Mouse (Mus musculus): ENCODE measurements around the gene Hadha. TPM values are rescaled to one million over a fixed set of nuclear protein-coding genes. Genes with fewer than 3 reads are reported as not detected.

Hadha gene
- total RNA-seq, 1 experiment from 2014 or later = 103 TPM

GRCm38 (mm10) chr5:30155821-30156629 is 1.1 kb upstream of the Hadha start:
- no peak for ATAC-seq (replicated peaks; ENCODE audit: insufficient number of reproducible peaks, low FRiP score, low TSS enrichment, poor library complexity, severe bottlenecking)

GRCm38 (mm10) chr5:30155395-30155792 is 432 bp upstream of the Hadha start:
- ATAC-seq (replicated peaks; ENCODE audit: insufficient number of reproducible peaks, low FRiP score, low TSS enrichment, poor library complexity, severe bottlenecking) = 0 out of 2 replicates have a peak, but pooled peaks have one; percentile 5

GRCm38 (mm10) chr5:30154013-30154412 is 949 bp downstream of the Hadha start:
- no peak for ATAC-seq (replicated peaks; ENCODE audit: insufficient number of reproducible peaks, low FRiP score, low TSS enrichment, poor library complexity, severe bottlenecking)

GRCm38 (mm10) chr5:30153222-30153621 is 1.7 kb downstream of the Hadha start:
- no peak for ATAC-seq (replicated peaks; ENCODE audit: insufficient number of reproducible peaks, low FRiP score, low TSS enrichment, poor library complexity, severe bottlenecking)

- ATAC-seq (replicated peaks; ENCODE audit: insufficient number of reproducible peaks, low FRiP score, low TSS enrichment, poor library complexity, severe bottlenecking) = no peak
These were observed 2.5 kb downstream of the Hadha start for GRCm38 (mm10) chr5:30152413-30152812.

GRCm38 (mm10) chr5:30152007-30152406 is 3.0 kb downstream of the Hadha start:
- ATAC-seq (replicated peaks; ENCODE audit: insufficient number of reproducible peaks, low FRiP score, low TSS enrichment, poor library complexity, severe bottlenecking) = no peak

- no peak; the same call in 1 of the 2 replicates for ATAC-seq (replicated peaks; ENCODE audit: insufficient number of reproducible peaks, low FRiP score, low TSS enrichment, poor library complexity, severe bottlenecking)
These were observed 6.6 kb downstream of the Hadha start for GRCm38 (mm10) chr5:30148133-30148920.

- ATAC-seq (replicated peaks; ENCODE audit: insufficient number of reproducible peaks, low FRiP score, low TSS enrichment, poor library complexity, severe bottlenecking) = no peak
These were observed 8.4 kb downstream of the Hadha start for GRCm38 (mm10) chr5:30146526-30146925.

GRCm38 (mm10) chr5:30138193-30138592 is 16.8 kb downstream of the Hadha start:
- no peak for ATAC-seq (replicated peaks; ENCODE audit: insufficient number of reproducible peaks, low FRiP score, low TSS enrichment, poor library complexity, severe bottlenecking)

GRCm38 (mm10) chr5:30137271-30137670 is 17.7 kb downstream of the Hadha start:
- ATAC-seq (replicated peaks; ENCODE audit: insufficient number of reproducible peaks, low FRiP score, low TSS enrichment, poor library complexity, severe bottlenecking) = no peak

GRCm38 (mm10) chr5:30135711-30136231 is 19.2 kb downstream of the Hadha start:
- ATAC-seq (replicated peaks; ENCODE audit: insufficient number of reproducible peaks, low FRiP score, low TSS enrichment, poor library complexity, severe bottlenecking) = no peak

- no peak for ATAC-seq (replicated peaks; ENCODE audit: insufficient number of reproducible peaks, low FRiP score, low TSS enrichment, poor library complexity, severe bottlenecking)
These were observed 22.8 kb downstream of the Hadha start for GRCm38 (mm10) chr5:30132173-30132572.

- no peak for ATAC-seq (replicated peaks; ENCODE audit: insufficient number of reproducible peaks, low FRiP score, low TSS enrichment, poor library complexity, severe bottlenecking)
These were observed 23.7 kb downstream of the Hadha start for GRCm38 (mm10) chr5:30131246-30131645.

- no peak for ATAC-seq (replicated peaks; ENCODE audit: insufficient number of reproducible peaks, low FRiP score, low TSS enrichment, poor library complexity, severe bottlenecking)
These were observed 26.3 kb downstream of the Hadha start for GRCm38 (mm10) chr5:30128680-30129079.

GRCm38 (mm10) chr5:30127921-30128597 is 26.9 kb downstream of the Hadha start:
- no peak for ATAC-seq (replicated peaks; ENCODE audit: insufficient number of reproducible peaks, low FRiP score, low TSS enrichment, poor library complexity, severe bottlenecking)

- no peak for ATAC-seq (replicated peaks; ENCODE audit: insufficient number of reproducible peaks, low FRiP score, low TSS enrichment, poor library complexity, severe bottlenecking)
These were observed 28.2 kb downstream of the Hadha start for GRCm38 (mm10) chr5:30126756-30127155.

- ATAC-seq (replicated peaks; ENCODE audit: insufficient number of reproducible peaks, low FRiP score, low TSS enrichment, poor library complexity, severe bottlenecking) = no peak
These were observed 29.4 kb downstream of the Hadha start for GRCm38 (mm10) chr5:30125587-30125986.

- no peak for ATAC-seq (replicated peaks; ENCODE audit: insufficient number of reproducible peaks, low FRiP score, low TSS enrichment, poor library complexity, severe bottlenecking)
These were observed 32.5 kb downstream of the Hadha start for GRCm38 (mm10) chr5:30122481-30122880.

GRCm38 (mm10) chr5:30120106-30120505 is 34.9 kb downstream of the Hadha start:
- no peak for ATAC-seq (replicated peaks; ENCODE audit: insufficient number of reproducible peaks, low FRiP score, low TSS enrichment, poor library complexity, severe bottlenecking)
